In the genomic region with DNA sequence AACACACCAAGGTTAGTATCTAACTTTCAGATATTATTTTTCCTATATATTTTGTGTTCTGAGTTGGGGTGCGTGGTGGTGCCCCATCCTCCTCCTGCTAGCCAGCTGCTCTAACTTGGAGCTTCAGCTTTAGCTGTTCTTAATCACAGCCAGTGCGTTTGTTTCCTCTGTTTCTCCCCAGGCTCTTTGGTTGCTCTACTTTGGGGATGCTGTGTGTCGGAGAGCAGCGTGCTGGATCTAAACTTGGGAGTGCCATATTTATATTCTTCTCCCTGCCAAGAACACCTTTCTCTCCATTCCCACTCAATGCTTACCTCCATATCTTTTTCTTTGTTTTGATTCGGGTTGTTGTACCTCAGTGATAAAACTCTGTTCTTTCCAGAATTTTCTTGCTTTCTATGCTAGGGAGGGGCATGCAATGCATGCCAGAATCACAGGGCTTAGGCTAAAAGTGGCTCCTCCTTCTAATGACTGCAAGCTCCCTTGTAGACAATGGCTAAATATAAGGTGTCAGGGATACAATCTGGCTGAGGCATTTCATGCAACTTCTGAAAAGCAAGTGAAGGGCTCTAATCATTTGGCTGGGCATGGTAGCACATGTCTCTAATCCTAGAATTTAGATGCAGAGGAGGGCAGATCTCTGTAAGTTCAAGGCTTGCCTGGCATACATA, we compare ENCODE assay signal across 20 mouse cellular contexts.
"Had no signal": no experiment of that assay in that cellular context is flagged by ENCODE, and none has a peak within 500 bp of the region (broad histone marks: within the 10 kb centered on the region; RNA-seq: fewer than 3 reads in every experiment).

No protein-coding gene starts in this region.

- H3K27ac ChIP-seq: liver, embryonic 13.5 days; liver, embryonic 15.5 days; lung, embryonic 15.5 days; macrophage; midbrain, embryonic 13.5 days; midbrain, embryonic 15.5 days; neural tube, embryonic 12.5 days had no signal

- H3K4me3 ChIP-seq: liver, embryonic 13.5 days; liver, embryonic 15.5 days; lung, embryonic 15.5 days; megakaryocyte, embryonic 14.5 days; midbrain, embryonic 13.5 days; midbrain, embryonic 15.5 days; neural tube, embryonic 12.5 days had no signal

- ATAC-seq: liver, postnatal 0 days; lung, postnatal 0 days; midbrain, embryonic 13.5 days; midbrain, embryonic 15.5 days had no signal

- DNase-seq: liver, embryonic 13.5 days; liver, postnatal 0 days; lung, adult 2 months; lung, postnatal 14 days; lung, postnatal 36 days; retina, postnatal 1 day; right cerebral cortex, postnatal 14 days; right cerebral cortex, postnatal 4 days; spleen, adult 18-20 months; thymus, adult 2 months; thymus, postnatal 25 days; thymus, postnatal 4 days had no signal
